1 mouse cellular context compared by ENCODE assay signal in the genomic region with DNA sequence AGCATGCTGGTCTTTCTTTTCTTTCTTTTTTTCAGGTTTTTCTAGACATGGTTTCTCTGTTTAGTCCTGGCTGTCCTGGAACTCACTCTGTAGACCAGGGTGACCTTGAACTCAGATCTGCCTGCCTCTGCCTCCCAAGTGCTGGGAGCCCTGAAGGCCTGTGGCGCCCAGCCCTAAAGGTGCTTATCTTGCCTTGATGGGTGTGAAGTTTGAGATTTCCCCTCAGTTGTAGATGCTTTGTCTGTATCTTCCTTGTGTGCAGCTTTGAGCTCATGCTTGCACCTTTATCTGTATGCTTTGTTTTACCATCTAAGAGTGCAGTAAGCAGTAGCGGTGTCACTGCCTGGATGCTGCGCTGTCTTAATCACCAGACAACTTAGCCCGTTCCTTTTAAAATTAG.
TF ChIP-seq lines count a peak whose summit lies in the region.

No protein-coding gene starts in this region.

TF ChIP-seq in MEL, 35 proteins besides CTCF, POLR2A, EP300 and RAD21:
- no peak for TF ChIP-seq MYB (IDR thresholded peaks at IDR 0.05; ENCODE audit: low read depth, low read length)
- TF ChIP-seq POLR2AphosphoS5 (IDR thresholded peaks at IDR 0.05; ENCODE audit: borderline replicate concordance, low read depth, low read length), result no peak
- TF ChIP-seq RCOR1 (IDR thresholded peaks at IDR 0.05; ENCODE audit: low read depth, low read length), result 0 out of 2 replicates have a peak, but pooled peaks have one; percentile 34
- TF ChIP-seq ZKSCAN1 (IDR thresholded peaks at IDR 0.05; ENCODE audit: low read depth, low read length), result no peak
- TF ChIP-seq ZMIZ1 (IDR thresholded peaks at IDR 0.05; ENCODE audit: low read depth, low read length), result 0 out of 2 replicates have a peak, but pooled peaks have one; percentile 12
- no peak for TF ChIP-seq HCFC1 (IDR thresholded peaks at IDR 0.05; ENCODE audit: low read depth, low read length)
- no peak for TF ChIP-seq UBTF (IDR thresholded peaks at IDR 0.05; ENCODE audit: borderline replicate concordance, insufficient read depth, low read depth, low read length)
- TF ChIP-seq TAL1 (IDR thresholded peaks at IDR 0.05; ENCODE audit: low read length), result peak; percentile 60
- TF ChIP-seq MAX (IDR thresholded peaks at IDR 0.05; ENCODE audit: low read length), result no peak
- TF ChIP-seq GATA1 (IDR thresholded peaks at IDR 0.05; ENCODE audit: low read depth, low read length), result 0 out of 2 replicates have a peak, but pooled peaks have one; percentile 26
